Mouse (Mus musculus): ENCODE data around the gene Lpcat3. TPM values are rescaled to one million over a fixed set of nuclear protein-coding genes. Genes with fewer than 3 reads are reported as not detected.
A peak's percentile ranks its signal among the peaks of the same experiment; 100 is the strongest.

The Lpcat3 gene
- polyA plus RNA-seq, 1 experiment from 2014 or later = 209 TPM

DNA sequence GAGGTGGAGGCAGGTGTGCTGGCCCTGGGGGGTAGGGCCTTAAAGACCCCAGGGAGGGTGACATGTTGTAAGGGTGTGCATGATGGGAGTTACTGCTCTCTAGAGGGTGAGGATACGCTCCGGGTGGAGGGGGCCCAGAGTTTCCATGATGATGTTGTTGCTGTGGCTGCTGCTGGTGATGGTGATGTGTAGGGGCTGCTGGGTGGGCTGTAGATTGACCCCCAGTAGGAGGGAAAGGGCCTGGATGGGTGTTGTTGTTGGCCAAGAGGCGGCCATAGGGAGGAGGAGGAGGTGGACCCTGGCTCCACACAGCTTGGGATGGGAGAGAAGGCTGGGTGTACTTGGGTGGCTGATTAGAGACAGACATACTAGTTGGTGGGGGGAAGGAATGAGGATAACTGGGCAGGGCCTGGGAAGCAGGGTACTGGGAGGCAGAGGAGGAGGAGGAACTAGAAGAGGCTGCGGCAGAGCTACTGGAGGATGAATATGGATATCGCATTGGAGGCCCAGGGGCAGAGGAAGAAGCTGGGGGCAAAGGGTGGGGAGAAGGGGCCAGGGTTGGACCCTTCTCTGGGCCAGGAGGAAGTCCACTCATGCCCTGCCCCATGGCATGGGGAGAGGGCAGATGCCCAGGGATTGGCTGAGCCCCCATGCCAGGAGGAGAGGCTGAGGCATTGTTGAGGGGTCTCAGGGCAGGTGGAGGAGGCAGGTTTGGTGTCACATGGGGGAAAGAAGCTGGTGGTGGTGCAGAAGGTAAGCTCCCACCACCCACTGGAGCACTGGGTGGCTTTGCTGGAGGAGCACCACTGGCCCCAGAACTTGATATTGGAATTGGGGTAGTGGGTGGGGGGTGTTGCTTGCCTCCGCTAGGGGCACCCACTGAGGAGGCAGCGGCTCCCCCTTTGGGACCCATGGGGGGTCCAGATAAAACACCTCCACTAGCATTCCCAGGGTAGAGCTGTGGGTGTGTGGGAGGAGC, 84.1 kb downstream of the Lpcat3 start:
- no peak for ATAC-seq
- peaks cover 45% of the 10 kb centered on the region for H3K36me3 ChIP-seq (ENCODE audit: control insufficient read depth, insufficient read depth)

DNA sequence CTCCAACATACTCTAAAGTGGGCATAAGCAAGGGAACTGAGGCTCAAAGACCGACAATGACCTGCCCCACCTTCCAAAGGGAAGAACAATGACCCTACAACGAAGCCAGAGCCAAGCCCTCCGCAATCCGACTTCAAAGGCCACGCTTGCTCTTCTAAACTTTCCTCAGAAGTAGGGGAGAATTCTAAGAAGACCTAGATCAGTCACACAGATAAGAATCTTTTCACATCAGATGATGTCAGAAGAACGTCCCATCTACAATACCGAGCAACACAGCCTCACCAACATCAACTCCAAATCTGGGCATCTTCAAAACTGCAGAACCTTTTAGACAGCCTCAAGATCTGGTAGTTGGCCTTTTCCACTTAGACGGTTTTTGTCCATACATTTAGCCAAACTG, 87.6 kb downstream of the Lpcat3 start:
- Histone ChIP-seq H3K4me3 (ENCODE audit: low read depth, low read length) (no peak overlapping the region), H3K4me1 (replicated peaks; ENCODE audit: control insufficient read depth, insufficient read depth, low read length) (0 out of 2 replicates have a peak, but pooled peaks cover 4% of the 10 kb centered on the region), H3K9me3 (ENCODE audit: control insufficient read depth) (no peaks in the 10 kb centered on the region), H3K4me2 (replicated peaks; ENCODE audit: low read depth) (no peak overlapping the region), H3K9ac (ENCODE audit: low read depth, low read length) (no peak overlapping the region), H3K27me3 (replicated peaks; ENCODE audit: control insufficient read depth, insufficient read depth, low read length) (no peaks in the 10 kb centered on the region), H3K36me3 (ENCODE audit: control insufficient read depth, insufficient read depth) (peaks cover 27% of the 10 kb centered on the region), H3K27ac (ENCODE audit: low read depth, low read length) (no peak overlapping the region)
- 70% methylated on average over 8 of the region's 8 CpGs for WGBS
- TF ChIP-seq CTCF (IDR thresholded peaks at IDR 0.05; ENCODE audit: low read depth) = no peak
- ATAC-seq = no peak

More for the DNA sequence above, 84.1 kb downstream of the Lpcat3 start:
- TF ChIP-seq CTCF (IDR thresholded peaks at IDR 0.05; ENCODE audit: low read depth) = no peak
- Histone ChIP-seq H3K9ac (ENCODE audit: low read depth, low read length) (no peak overlapping the region), H3K27ac (ENCODE audit: low read depth, low read length) (no peak overlapping the region), H3K4me3 (ENCODE audit: low read depth, low read length) (peak overlapping the region; percentile 55; the same call in 1 of the 2 replicates), H3K27me3 (replicated peaks; ENCODE audit: control insufficient read depth, insufficient read depth, low read length) (no peaks in the 10 kb centered on the region), H3K4me1 (replicated peaks; ENCODE audit: control insufficient read depth, insufficient read depth, low read length) (0 out of 2 replicates have a peak, but pooled peaks cover 4% of the 10 kb centered on the region), H3K4me2 (replicated peaks; ENCODE audit: low read depth) (peak overlapping the region; percentile 98; the same call in 1 of the 2 replicates), H3K9me3 (ENCODE audit: control insufficient read depth) (no peaks in the 10 kb centered on the region)
- 87% methylated on average over 7 of the region's 7 CpGs for WGBS

DNA sequence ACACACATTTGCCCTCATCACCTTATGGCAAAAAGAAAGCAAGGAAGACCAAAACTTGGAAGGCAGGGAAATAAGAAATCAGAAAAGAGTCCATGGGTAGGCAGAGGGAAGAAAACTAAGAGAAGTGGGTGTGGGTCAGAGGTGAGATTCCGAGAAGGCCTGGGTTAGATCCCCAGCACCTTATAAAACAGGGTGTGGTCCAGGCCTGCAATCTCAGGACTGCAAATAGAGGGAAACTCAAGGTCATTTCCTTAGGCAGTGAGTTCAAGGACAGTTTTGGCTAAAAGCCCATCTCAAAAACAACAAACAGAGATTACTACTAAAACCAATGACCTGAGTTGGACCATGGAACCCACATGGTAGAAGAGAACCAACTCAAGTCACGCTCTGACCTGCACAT, 91.0 kb downstream of the Lpcat3 start:
- TF ChIP-seq CTCF (IDR thresholded peaks at IDR 0.05; ENCODE audit: low read depth) = no peak
- no peaks in the 10 kb centered on the region for H3K9me3 ChIP-seq (ENCODE audit: control insufficient read depth)
- 71% methylated on average over 2 of the region's 2 CpGs for WGBS

More for the DNA sequence above, 91.0 kb downstream of the Lpcat3 start:
- Histone ChIP-seq H3K36me3 (ENCODE audit: control insufficient read depth, insufficient read depth) (peaks cover 9% of the 10 kb centered on the region), H3K4me2 (replicated peaks; ENCODE audit: low read depth) (no peak overlapping the region), H3K27ac (ENCODE audit: low read depth, low read length) (no peak overlapping the region), H3K4me3 (ENCODE audit: low read depth, low read length) (no peak overlapping the region), H3K4me1 (replicated peaks; ENCODE audit: control insufficient read depth, insufficient read depth, low read length) (no peaks in the 10 kb centered on the region), H3K9ac (ENCODE audit: low read depth, low read length) (no peak overlapping the region), H3K27me3 (replicated peaks; ENCODE audit: control insufficient read depth, insufficient read depth, low read length) (no peaks in the 10 kb centered on the region)
- ATAC-seq = no peak

MicroRNA genes within 50 kb of the gene (microRNA counts, 519-probe panel; counts per million panel counts)
- microRNA mmu-miR-141 (5,221 counts per million, percentile 86 among the panel's probes with 10 or more counts), microRNA mmu-miR-200c (5,884 counts per million, percentile 94 among the panel's probes with 10 or more counts)

Small RNA genes within 50 kb of the gene (microRNA-seq; reads per million reads assigned to microRNA genes)
- gene Mir141 = 6,786 reads per million, percentile 92 among the genes with 10 or more reads in this experiment
- gene Mir200c = 29,744 reads per million, percentile 97 among the genes with 10 or more reads in this experiment

Other genes with a start within 250 kb of the Lpcat3 start
- 30.1 and 33.6 TPM in 2 replicates for gene Pex5, start 248.0 kb upstream of the Lpcat3 start, polyA plus RNA-seq (2015; fragmentation: Nextera tagmentation; extraction: Ambion mirVana)
- 2.7 and 3.4 TPM in 2 replicates for gene Clstn3, start 198.2 kb upstream of the Lpcat3 start, polyA plus RNA-seq (2015; fragmentation: Nextera tagmentation; extraction: Ambion mirVana)
- 1.9 TPM in 2 replicates for gene C1rl, start 169.9 kb upstream of the Lpcat3 start, polyA plus RNA-seq (2015; fragmentation: Nextera tagmentation; extraction: Ambion mirVana)
- 6.9 and 7.5 TPM in 2 replicates for gene C1ra, start 150.6 kb upstream of the Lpcat3 start, polyA plus RNA-seq (2015; fragmentation: Nextera tagmentation; extraction: Ambion mirVana)
- gene C1s1, start 120.7 kb upstream of the Lpcat3 start, polyA plus RNA-seq (2015; fragmentation: Nextera tagmentation; extraction: Ambion mirVana) = 9.1 and 10.4 TPM in 2 replicates
- not detected in 2 replicates for gene C1rb, start 92.7 kb upstream of the Lpcat3 start, polyA plus RNA-seq (2015; fragmentation: Nextera tagmentation; extraction: Ambion mirVana)
- gene C1s2, start 26.9 kb upstream of the Lpcat3 start, polyA plus RNA-seq (2015; fragmentation: Nextera tagmentation; extraction: Ambion mirVana) = not detected in 2 replicates
- 96.6 and 97.3 TPM in 2 replicates for gene Emg1, start 49.2 kb downstream of the Lpcat3 start, polyA plus RNA-seq (2015; fragmentation: Nextera tagmentation; extraction: Ambion mirVana)
- gene Phb2, start 49.3 kb downstream of the Lpcat3 start, polyA plus RNA-seq (2015; fragmentation: Nextera tagmentation; extraction: Ambion mirVana) = 249 and 255 TPM in 2 replicates
- gene Ptpn6, start 75.7 kb downstream of the Lpcat3 start, polyA plus RNA-seq (2015; fragmentation: Nextera tagmentation; extraction: Ambion mirVana) = 17.4 TPM in 2 replicates
- gene Grcc10, start 78.3 kb downstream of the Lpcat3 start, polyA plus RNA-seq (2015; fragmentation: Nextera tagmentation; extraction: Ambion mirVana) = 238 and 259 TPM in 2 replicates
- gene Gm45234, start 93.0 kb downstream of the Lpcat3 start, polyA plus RNA-seq (2015; fragmentation: Nextera tagmentation; extraction: Ambion mirVana) = not detected in 2 replicates
- 7.6 and 8.4 TPM in 2 replicates for gene Atn1, start 93.5 kb downstream of the Lpcat3 start, polyA plus RNA-seq (2015; fragmentation: Nextera tagmentation; extraction: Ambion mirVana)
- 3.5 and 4.6 TPM in 2 replicates for gene Eno2, start 106.6 kb downstream of the Lpcat3 start, polyA plus RNA-seq (2015; fragmentation: Nextera tagmentation; extraction: Ambion mirVana)
- gene Lrrc23, start 116.7 kb downstream of the Lpcat3 start, polyA plus RNA-seq (2015; fragmentation: Nextera tagmentation; extraction: Ambion mirVana) = 0.21 TPM in 1 of 2 replicates, not detected in the other
- gene Spsb2, start 145.6 kb downstream of the Lpcat3 start, polyA plus RNA-seq (2015; fragmentation: Nextera tagmentation; extraction: Ambion mirVana) = 57.7 and 69.5 TPM in 2 replicates
- gene Tpi1, start 151.3 kb downstream of the Lpcat3 start, polyA plus RNA-seq (2015; fragmentation: Nextera tagmentation; extraction: Ambion mirVana) = 489 and 537 TPM in 2 replicates
- 44.8 and 45.0 TPM in 2 replicates for gene Usp5, start 166.5 kb downstream of the Lpcat3 start, polyA plus RNA-seq (2015; fragmentation: Nextera tagmentation; extraction: Ambion mirVana)
- gene Cdca3, start 166.5 kb downstream of the Lpcat3 start, polyA plus RNA-seq (2015; fragmentation: Nextera tagmentation; extraction: Ambion mirVana) = 45.4 and 57.4 TPM in 2 replicates
- gene Gnb3, start 177.2 kb downstream of the Lpcat3 start, polyA plus RNA-seq (2015; fragmentation: Nextera tagmentation; extraction: Ambion mirVana) = 0.42 and 0.47 TPM in 2 replicates
- gene P3h3, start 194.7 kb downstream of the Lpcat3 start, polyA plus RNA-seq (2015; fragmentation: Nextera tagmentation; extraction: Ambion mirVana) = 4.5 and 4.6 TPM in 2 replicates
- gene Gpr162, start 201.0 kb downstream of the Lpcat3 start, polyA plus RNA-seq (2015; fragmentation: Nextera tagmentation; extraction: Ambion mirVana) = 0.46 and 0.64 TPM in 2 replicates
- gene Cd4, start 225.2 kb downstream of the Lpcat3 start, polyA plus RNA-seq (2015; fragmentation: Nextera tagmentation; extraction: Ambion mirVana) = 0.75 and 0.83 TPM in 2 replicates
- 1.6 and 1.7 TPM in 2 replicates for gene Lag3, start 248.7 kb downstream of the Lpcat3 start, polyA plus RNA-seq (2015; fragmentation: Nextera tagmentation; extraction: Ambion mirVana)